Mouse (Mus musculus) lung, adult 10 weeks (tissue): ENCODE results near the gene Olfr1226. TPM values are rescaled to one million over a fixed set of nuclear protein-coding genes. Genes with fewer than 3 reads are reported as not detected.

Source experiments
- polyA plus RNA-seq: library from polyadenylated mRNA; stranded (reverse); fragments of 350-450 nt; fragmentation: Illumina TruSeq; extraction: RNeasy Lipid Tissue Mini Kit (QIAGEN cat#74804); gene quantifications from one replicate; pipeline ENCODE4 v1.2.3, GENCODE M21; 2014; ENCODE audit warnings: low read depth, low replicate concordance; ENCODE audit not compliant: insufficient read depth

Gene Olfr1226
- polyA plus RNA-seq: not detected

GRCm38 (mm10) chr2:89199948-89200347 is at the start of gene Olfr1226:
Gene Olfr1226, minus strand, starts transcription at chr2:89200048.

GRCm38 (mm10) chr2:89174569-89174968 is 25.3 kb downstream of the Olfr1226 start, which contains the start of gene Olfr1225:
Gene Olfr1225, minus strand, starts transcription at chr2:89174669.

GRCm38 (mm10) chr2:89163991-89164390 is 35.9 kb downstream of the Olfr1226 start, which contains the start of gene Olfr1224-ps1:
Gene Olfr1224-ps1, minus strand, starts transcription at chr2:89164091.

GRCm38 (mm10) chr2:89151460-89151859 is 48.4 kb downstream of the Olfr1226 start, which contains the start of gene Olfr1223:
Gene Olfr1223, minus strand, starts transcription at chr2:89151560.

Other genes starting within 250 kb of the Olfr1226 start
- not detected for gene Olfr1212, start 246.1 kb downstream of the Olfr1226 start, polyA plus RNA-seq
- not detected for gene Gm13762, start 219.8 kb downstream of the Olfr1226 start, polyA plus RNA-seq
- gene Olfr1214, start 207.4 kb downstream of the Olfr1226 start, polyA plus RNA-seq: not detected
- gene Olfr1215, start 193.1 kb downstream of the Olfr1226 start, polyA plus RNA-seq: not detected
- not detected for gene Olfr1216, start 181.7 kb downstream of the Olfr1226 start, polyA plus RNA-seq
- not detected for gene Olfr1217, start 168.0 kb downstream of the Olfr1226 start, polyA plus RNA-seq
- not detected for gene Olfr1218, start 138.9 kb downstream of the Olfr1226 start, polyA plus RNA-seq
- gene Olfr1219, start 116.5 kb downstream of the Olfr1226 start, polyA plus RNA-seq: not detected
- gene Olfr1220, start 93.2 kb downstream of the Olfr1226 start, polyA plus RNA-seq: not detected
- gene Olfr1221, start 82.8 kb downstream of the Olfr1226 start, polyA plus RNA-seq: not detected
- not detected for gene Olfr1222, start 67.0 kb downstream of the Olfr1226 start, polyA plus RNA-seq
- gene Olfr1223, start 48.5 kb downstream of the Olfr1226 start, polyA plus RNA-seq: not detected
- not detected for gene Olfr1224-ps1, start 36.0 kb downstream of the Olfr1226 start, polyA plus RNA-seq
- not detected for gene Olfr1225, start 25.4 kb downstream of the Olfr1226 start, polyA plus RNA-seq
- gene Olfr1228, start 54.0 kb upstream of the Olfr1226 start, polyA plus RNA-seq: not detected
- not detected for gene Olfr1229, start 88.0 kb upstream of the Olfr1226 start, polyA plus RNA-seq
- not detected for gene Olfr1230, start 97.2 kb upstream of the Olfr1226 start, polyA plus RNA-seq
- gene Olfr1231, start 107.0 kb upstream of the Olfr1226 start, polyA plus RNA-seq: not detected
- not detected for gene Olfr1232, start 129.6 kb upstream of the Olfr1226 start, polyA plus RNA-seq
- not detected for gene Olfr1233, start 142.3 kb upstream of the Olfr1226 start, polyA plus RNA-seq
- not detected for gene Olfr1234, start 164.8 kb upstream of the Olfr1226 start, polyA plus RNA-seq
- gene Olfr1238, start 209.6 kb upstream of the Olfr1226 start, polyA plus RNA-seq: not detected
- gene Olfr1239, start 220.4 kb upstream of the Olfr1226 start, polyA plus RNA-seq: not detected
- gene Olfr1240, start 243.0 kb upstream of the Olfr1226 start, polyA plus RNA-seq: not detected